Mouse (Mus musculus) limb, embryonic 11.5 days (tissue): ENCODE data around the gene Klhl22. TPM values are rescaled to one million over a fixed set of nuclear protein-coding genes. Genes with fewer than 3 reads are reported as not detected.

ENCODE experiments used
- ATAC-seq: fragments of 200-750 bp; cut with Nextera tagmentation; 2 replicates; pipeline ENCODE4 v1.8.0; 2017; ENCODE audit warnings: low read depth; ENCODE audit not compliant: insufficient number of reproducible peaks, low FRiP score, low TSS enrichment
- DNase-seq: peaks from one replicate; pipeline ENCODE4 v3.0.0-alpha.2; 2015; ENCODE audit warnings: low spot score
- H3K27ac ChIP-seq: fragments of 300-500 bp; sonication (generic); replicated peaks from 2 replicates; pipeline ENCODE4 v1.5.1; 2014; ENCODE audit warnings: low read depth, mild to moderate bottlenecking, low read length
- H3K27me3 ChIP-seq: fragments of 300-500 bp; sonication (generic); 2 replicates; pipeline ENCODE4 v1.6.1; 2014; ENCODE audit warnings: mild to moderate bottlenecking, low read length, mixed read lengths; ENCODE audit not compliant: control insufficient read depth, insufficient read depth
- H3K36me3 ChIP-seq: fragments of 300-500 bp; sonication (generic); 2 replicates; pipeline ENCODE4 v1.6.1; 2014; ENCODE audit warnings: mild to moderate bottlenecking, low read length, moderate library complexity, mixed read lengths; ENCODE audit not compliant: control insufficient read depth, insufficient read depth
- H3K4me1 ChIP-seq: fragments of 300-500 bp; sonication (generic); 2 replicates; pipeline ENCODE4 v1.6.1; 2014; ENCODE audit warnings: low read length, mixed read lengths; ENCODE audit not compliant: control insufficient read depth, insufficient read depth
- H3K4me2 ChIP-seq: fragments of 300-500 bp; sonication (generic); 2 replicates; pipeline ENCODE4 v1.6.1; 2014; ENCODE audit warnings: low read depth, mild to moderate bottlenecking, moderate library complexity; ENCODE audit not compliant: severe bottlenecking
- H3K4me3 ChIP-seq: fragments of 300-500 bp; sonication (generic); 2 replicates; pipeline ENCODE4 v1.5.1; 2014; ENCODE audit warnings: low read depth, low read length
- H3K9ac ChIP-seq: fragments of 300-500 bp; sonication (generic); 2 replicates; pipeline ENCODE4 v1.6.1; 2014; ENCODE audit warnings: mild to moderate bottlenecking, low read length
- H3K9me3 ChIP-seq: fragments of 300-500 bp; sonication (generic); 2 replicates; pipeline ENCODE4 v1.6.1; 2016; ENCODE audit warnings: low read length; ENCODE audit not compliant: control insufficient read depth
- WGBS: fragments of 180-500 bp; shearing (Covaris S2); extraction: QIAGEN DNeasy Blood & Tissue Kit; methylation state at CpG from one replicate; pipeline ENCODE4 v1.1.7; 2014; 5-methylcytosine and 5-hydroxymethylcytosine counted together
- polyA plus RNA-seq: library from polyadenylated mRNA; unstranded; fragments of >200 nt; fragmentation: Nextera tagmentation; extraction: Ambion mirVana; gene quantifications from 2 replicates; pipeline ENCODE4 v1.2.1, GENCODE M21; 2014

The Klhl22 gene
- polyA plus RNA-seq, 1 experiment from 2014 or later, result 68.2 TPM

DNA sequence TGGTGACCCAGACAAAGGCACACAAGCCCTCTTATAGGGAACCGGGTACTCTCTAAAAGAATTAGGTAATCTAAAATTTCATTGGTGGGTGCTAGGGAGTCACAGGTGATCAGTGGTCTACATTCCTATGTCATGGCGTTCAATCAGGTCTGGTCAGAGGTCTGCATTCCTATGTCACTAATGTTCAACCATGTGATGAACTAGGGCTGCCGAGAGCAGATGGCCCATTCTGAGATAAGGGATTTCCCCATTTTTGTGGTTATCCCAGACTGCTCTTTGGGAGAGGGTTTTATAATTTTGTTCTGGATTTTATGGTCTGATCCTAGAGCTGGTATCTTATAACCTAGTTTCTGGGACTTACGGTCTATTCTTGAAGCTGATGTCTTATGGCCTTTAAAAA is 19.3 kb upstream of the Klhl22 start:
- Histone ChIP-seq H3K4me1 (no peaks in the 10 kb centered on the region), H3K4me2 (no peak overlapping the region), H3K9ac (no peak overlapping the region), H3K36me3 (no peaks in the 10 kb centered on the region), H3K4me3 (no peak overlapping the region), H3K27ac (no peak overlapping the region), H3K9me3 (no peaks in the 10 kb centered on the region), H3K27me3 (no peaks in the 10 kb centered on the region)
- WGBS, result 82% methylated on average over 4 of the region's 4 CpGs
- ATAC-seq (no peak), DNase-seq (no peak)

DNA sequence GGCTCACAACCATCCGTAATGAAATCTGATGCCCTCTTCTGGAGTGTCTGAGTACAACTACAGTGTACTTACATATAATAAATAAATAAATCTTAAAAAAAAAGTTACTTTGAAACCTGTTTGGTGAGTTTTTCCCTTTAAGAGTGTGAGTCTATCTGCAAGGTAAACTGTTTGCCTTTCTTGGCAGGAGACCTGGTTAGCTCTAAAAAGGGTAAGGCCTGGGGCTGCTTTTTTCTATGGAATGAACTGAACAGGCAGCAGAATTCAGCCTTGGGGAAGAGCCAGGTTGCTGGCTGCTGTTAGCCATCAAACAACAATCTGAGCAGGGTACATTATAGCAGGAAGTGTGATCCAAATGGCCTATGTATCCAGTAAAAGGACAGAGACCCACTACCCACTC is 16.6 kb upstream of the Klhl22 start:
- ATAC-seq (no peak), DNase-seq (no peak)
- Histone ChIP-seq H3K4me1 (no peaks in the 10 kb centered on the region), H3K4me3 (no peak overlapping the region), H3K36me3 (no peaks in the 10 kb centered on the region), H3K27me3 (no peaks in the 10 kb centered on the region), H3K27ac (no peak overlapping the region), H3K9me3 (no peaks in the 10 kb centered on the region), H3K9ac (no peak overlapping the region), H3K4me2 (no peak overlapping the region)
- 68% methylated on average over 1 of the region's 1 CpGs for WGBS

- no peaks in the 10 kb centered on the region for H3K9me3 ChIP-seq
- H3K4me3 ChIP-seq, result no peak overlapping the region
- ATAC-seq, result no peak
- no peaks in the 10 kb centered on the region for H3K4me1 ChIP-seq
- H3K27me3 ChIP-seq, result no peaks in the 10 kb centered on the region
- 53% methylated on average over 4 of the region's 4 CpGs for WGBS
- no peak for DNase-seq
- H3K36me3 ChIP-seq, result no peaks in the 10 kb centered on the region
- H3K27ac ChIP-seq, result no peak overlapping the region
- H3K9ac ChIP-seq, result no peak overlapping the region
- no peak overlapping the region for H3K4me2 ChIP-seq
Measured at GRCm38 (mm10) chr16:17743279-17743678, 16.1 kb upstream of the Klhl22 start.

DNA sequence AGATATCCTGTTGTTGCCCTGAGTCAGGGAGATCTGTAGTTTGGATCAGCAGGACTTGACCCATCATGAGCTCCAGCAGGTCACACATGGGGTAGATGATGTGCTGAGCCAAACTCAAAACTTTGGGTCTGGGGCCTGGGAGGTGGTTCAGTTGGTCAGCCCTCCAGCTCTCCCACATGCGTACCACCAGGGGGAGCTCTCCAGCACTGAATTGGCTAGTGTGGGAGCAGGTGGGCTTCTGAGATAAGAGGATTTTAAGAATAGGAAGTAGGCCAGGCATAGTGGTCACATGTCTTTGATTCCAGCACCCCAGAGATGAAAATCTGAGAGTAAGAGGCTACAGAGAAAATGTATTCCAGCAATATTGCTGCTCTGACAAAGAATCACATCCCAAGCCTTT is 14.9 kb upstream of the Klhl22 start:
- no peak for ATAC-seq
- DNase-seq, result peak; percentile 77
- WGBS, result 0% methylated on average over 1 of the region's 1 CpGs

GRCm38 (mm10) chr16:17745067-17745466 is 14.4 kb upstream of the Klhl22 start:
- H3K4me2 ChIP-seq, result no peak overlapping the region
- no peaks in the 10 kb centered on the region for H3K4me1 ChIP-seq
- H3K36me3 ChIP-seq, result no peaks in the 10 kb centered on the region
- H3K9me3 ChIP-seq, result no peaks in the 10 kb centered on the region
- H3K9ac ChIP-seq, result no peak overlapping the region
- no peaks in the 10 kb centered on the region for H3K27me3 ChIP-seq
- 87% methylated on average over 2 of the region's 2 CpGs for WGBS
- no peak for ATAC-seq
- DNase-seq, result no peak
- no peak overlapping the region for H3K27ac ChIP-seq
- H3K4me3 ChIP-seq, result no peak overlapping the region

More for the DNA sequence above, 14.9 kb upstream of the Klhl22 start:
- Histone ChIP-seq H3K36me3 (no peaks in the 10 kb centered on the region), H3K9ac (no peak overlapping the region), H3K9me3 (no peaks in the 10 kb centered on the region), H3K4me1 (no peaks in the 10 kb centered on the region), H3K4me2 (no peak overlapping the region), H3K27me3 (no peaks in the 10 kb centered on the region), H3K27ac (no peak overlapping the region), H3K4me3 (no peak overlapping the region)

GRCm38 (mm10) chr16:17753001-17753400 is 6.4 kb upstream of the Klhl22 start:
- no peak for ATAC-seq

DNA sequence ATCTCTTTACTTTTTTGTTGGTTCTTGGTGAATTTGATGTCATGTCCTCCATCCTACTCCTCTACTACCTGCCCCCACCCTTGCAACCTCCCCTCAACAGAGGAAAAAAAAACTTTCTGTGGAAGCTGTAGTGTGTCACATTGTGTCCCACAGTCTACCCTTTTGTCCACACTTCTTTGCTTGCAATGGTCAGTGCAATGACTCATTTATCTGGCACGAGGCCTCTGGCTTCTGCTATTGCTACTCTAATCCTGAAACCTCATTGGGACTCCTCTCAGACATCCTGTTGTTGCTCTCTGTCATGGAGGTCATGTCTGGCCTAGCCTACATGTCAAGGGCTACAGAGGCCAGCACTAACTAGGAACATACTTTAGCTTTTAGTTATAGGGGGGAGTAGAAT is 5.7 kb upstream of the Klhl22 start:
- H3K4me2 ChIP-seq, result no peak overlapping the region
- DNase-seq (no peak), ATAC-seq (no peak)
- H3K36me3 ChIP-seq, result no peaks in the 10 kb centered on the region
- no peaks in the 10 kb centered on the region for H3K27me3 ChIP-seq
- H3K27ac ChIP-seq, result no peak overlapping the region
- no peaks in the 10 kb centered on the region for H3K9me3 ChIP-seq
- H3K4me1 ChIP-seq, result no peaks in the 10 kb centered on the region
- WGBS, result 47% methylated on average over 1 of the region's 1 CpGs
- H3K4me3 ChIP-seq, result no peak overlapping the region
- no peak overlapping the region for H3K9ac ChIP-seq

More at GRCm38 (mm10) chr16:17753001-17753400, 6.4 kb upstream of the Klhl22 start:
- no peaks in the 10 kb centered on the region for H3K27me3 ChIP-seq
- H3K9me3 ChIP-seq, result no peaks in the 10 kb centered on the region
- DNase-seq, result no peak
- H3K36me3 ChIP-seq, result no peaks in the 10 kb centered on the region
- H3K27ac ChIP-seq, result no peak overlapping the region
- no peak overlapping the region for H3K9ac ChIP-seq
- H3K4me2 ChIP-seq, result no peak overlapping the region
- H3K4me1 ChIP-seq, result no peaks in the 10 kb centered on the region
- WGBS, result 28% methylated on average over 3 of the region's 3 CpGs
- H3K4me3 ChIP-seq, result no peak overlapping the region

- DNase-seq, result no peak
- no peak overlapping the region for H3K9ac ChIP-seq
- H3K4me3 ChIP-seq, result no peak overlapping the region
- ATAC-seq, result no peak
- H3K27me3 ChIP-seq, result no peaks in the 10 kb centered on the region
- H3K9me3 ChIP-seq, result no peaks in the 10 kb centered on the region
- no peaks in the 10 kb centered on the region for H3K36me3 ChIP-seq
- 100% methylated on average over 1 of the region's 1 CpGs for WGBS
- no peak overlapping the region for H3K27ac ChIP-seq
- H3K4me1 ChIP-seq, result peaks cover 12% of the 10 kb centered on the region
- H3K4me2 ChIP-seq, result no peak overlapping the region
Measured at GRCm38 (mm10) chr16:17757756-17758155, 1.7 kb upstream of the Klhl22 start.

GRCm38 (mm10) chr16:17758902-17759301 is 516 bp upstream of the Klhl22 start:
- H3K27ac ChIP-seq, result no peak overlapping the region
- H3K9ac ChIP-seq, result peak overlapping the region; percentile 92; the same call in 1 of the 2 replicates
- H3K4me1 ChIP-seq, result peaks cover 12% of the 10 kb centered on the region
- peak overlapping the region; percentile 47 for H3K4me3 ChIP-seq
- H3K27me3 ChIP-seq, result no peaks in the 10 kb centered on the region
- 60% methylated on average over 9 of the region's 9 CpGs for WGBS
- no peaks in the 10 kb centered on the region for H3K36me3 ChIP-seq
- DNase-seq (no peak), ATAC-seq (no peak)
- no peaks in the 10 kb centered on the region for H3K9me3 ChIP-seq
- peak overlapping the region; percentile 93 for H3K4me2 ChIP-seq
